Mouse (Mus musculus) neural tube, embryonic 10.5 days (tissue): Measurements from ENCODE around the gene Pdlim1.
A peak's percentile ranks its signal among the peaks of the same experiment; 100 is the strongest.
"Not testable (repeated sequence)": the region's sequence is repeated elsewhere in the genome, so short reads cannot be mapped to it uniquely, and the experiment has no call there.

Experiments
- DNase-seq: peaks from one replicate; pipeline ENCODE4 v3.0.0-alpha.2; 2017; ENCODE audit warnings: low spot score; ENCODE audit errors: extremely low spot score

Pdlim1 gene

GRCm38 (mm10) chr19:40240838-40241689 is 30.6 kb downstream of the Pdlim1 start:
- no peak for DNase-seq

GRCm38 (mm10) chr19:40240360-40240759 is 31.3 kb downstream of the Pdlim1 start:
- no peak for DNase-seq

GRCm38 (mm10) chr19:40238175-40238850 is 33.3 kb downstream of the Pdlim1 start:
- DNase-seq: no peak

- DNase-seq: peak; percentile 9
These were observed 39.1 kb downstream of the Pdlim1 start for GRCm38 (mm10) chr19:40232560-40232959.

- peak; percentile 8 for DNase-seq
These were observed 39.7 kb downstream of the Pdlim1 start for GRCm38 (mm10) chr19:40231825-40232541.

DNA sequence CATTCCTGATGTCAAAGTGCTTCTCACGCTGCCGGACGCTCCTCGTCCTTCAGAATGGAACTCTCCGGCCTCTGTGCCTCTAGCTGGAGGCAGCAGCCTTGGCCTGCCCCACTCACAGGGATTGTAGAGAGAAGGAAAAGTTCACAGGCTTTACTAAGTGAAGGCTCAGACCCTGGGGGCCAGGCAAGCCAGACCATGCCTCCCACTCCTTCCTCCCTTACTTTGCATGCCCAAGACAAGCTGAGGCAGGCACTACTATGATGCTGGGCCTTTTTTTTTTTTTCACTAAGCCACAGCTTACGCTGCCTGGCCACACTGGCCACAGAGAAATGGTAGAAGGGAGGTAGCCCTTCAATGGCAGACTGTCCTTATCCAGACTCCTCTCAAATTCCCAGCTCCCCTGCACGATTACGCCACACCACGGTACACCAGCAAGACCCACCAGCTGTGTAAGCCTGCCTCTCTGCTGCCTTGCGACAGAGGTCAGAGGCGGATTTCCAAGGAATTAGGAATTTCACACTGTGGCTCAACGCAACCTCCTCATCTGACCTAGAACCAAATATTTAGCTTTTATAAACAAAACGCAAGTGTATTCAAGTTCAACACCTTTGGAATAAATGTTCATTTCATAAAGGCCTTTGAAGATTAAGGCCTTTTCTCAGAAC is 40.4 kb downstream of the Pdlim1 start:
- no peak for DNase-seq

DNA sequence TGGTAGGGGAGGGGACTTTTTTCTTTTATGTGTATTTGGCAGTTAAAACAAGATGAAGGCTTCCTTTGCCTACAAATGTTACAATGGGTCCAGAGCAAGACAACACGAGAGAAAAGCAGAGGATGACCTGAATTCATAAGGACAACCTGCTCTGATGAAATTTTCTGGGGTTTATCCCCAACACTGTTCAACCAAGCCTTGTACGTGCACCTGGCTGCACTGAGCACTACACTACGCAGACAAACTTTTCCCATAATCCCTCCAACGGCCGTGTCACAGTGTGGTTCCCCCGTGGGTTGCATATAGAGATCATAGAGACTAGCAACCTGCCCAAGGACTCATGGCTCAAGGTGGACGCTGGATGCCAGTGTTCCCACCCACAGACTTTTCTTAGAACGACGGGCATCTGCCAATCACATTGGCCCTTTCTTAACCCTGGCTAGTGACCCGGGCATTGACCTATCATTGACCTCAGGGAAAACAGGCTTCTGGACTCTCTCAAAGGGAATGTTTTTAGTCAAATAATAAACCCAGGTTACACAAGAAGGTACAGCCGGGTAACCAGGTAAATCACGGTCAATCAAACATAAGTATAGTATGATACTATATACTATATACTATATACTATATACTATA is 45.0 kb downstream of the Pdlim1 start:
- DNase-seq: no peak

DNA sequence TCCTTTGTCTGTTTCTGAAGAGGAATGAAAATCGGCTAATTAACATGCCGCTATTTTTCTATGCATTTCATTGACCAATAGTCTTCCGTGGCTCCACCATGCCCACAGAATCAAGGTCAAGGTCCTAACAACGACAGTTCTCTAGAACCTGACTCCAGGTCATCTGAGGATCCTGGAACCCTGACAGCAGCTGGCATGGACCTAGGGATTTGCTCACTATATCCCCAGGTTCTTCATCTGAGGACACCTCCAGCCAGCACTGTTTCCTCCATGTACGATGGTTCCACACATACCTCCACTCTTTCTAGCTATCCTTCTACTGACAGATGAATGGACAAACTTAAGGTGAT is 45.9 kb downstream of the Pdlim1 start:
- DNase-seq: no peak

DNA sequence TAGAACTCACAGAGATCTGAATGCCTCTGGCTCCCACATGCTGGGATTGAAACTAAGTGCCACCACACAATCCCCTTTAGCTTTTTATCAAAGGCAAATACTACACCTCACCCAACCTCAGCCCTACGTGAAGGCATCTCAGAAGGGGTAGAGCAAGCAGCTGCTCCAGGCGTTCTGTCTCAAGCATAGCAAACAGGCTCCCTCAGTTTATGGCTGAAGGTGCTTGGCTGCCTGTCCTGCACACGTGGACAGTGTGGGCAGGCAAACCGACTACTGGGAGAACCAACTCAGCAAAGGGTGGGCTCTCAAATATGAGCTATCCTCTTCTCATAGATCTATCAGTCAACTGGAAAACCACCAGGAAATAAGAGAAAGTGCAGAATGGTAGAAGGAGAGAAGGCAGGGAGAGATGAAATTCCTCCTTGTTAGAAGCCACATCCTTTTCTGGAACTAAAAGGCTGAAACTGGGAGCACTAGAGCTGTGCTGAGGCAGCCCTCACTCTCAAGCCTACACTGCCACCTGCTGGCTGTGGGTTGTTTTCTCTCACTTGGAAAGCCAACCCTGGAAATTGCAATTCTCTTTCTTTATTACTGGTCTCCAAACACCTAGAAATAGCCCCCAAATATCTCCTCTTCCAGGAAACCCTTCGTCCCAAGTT is 46.4 kb downstream of the Pdlim1 start:
- peak; percentile 70 for DNase-seq

GRCm38 (mm10) chr19:40222307-40222706 is 49.3 kb downstream of the Pdlim1 start:
- DNase-seq: not testable (repeated sequence)

DNA sequence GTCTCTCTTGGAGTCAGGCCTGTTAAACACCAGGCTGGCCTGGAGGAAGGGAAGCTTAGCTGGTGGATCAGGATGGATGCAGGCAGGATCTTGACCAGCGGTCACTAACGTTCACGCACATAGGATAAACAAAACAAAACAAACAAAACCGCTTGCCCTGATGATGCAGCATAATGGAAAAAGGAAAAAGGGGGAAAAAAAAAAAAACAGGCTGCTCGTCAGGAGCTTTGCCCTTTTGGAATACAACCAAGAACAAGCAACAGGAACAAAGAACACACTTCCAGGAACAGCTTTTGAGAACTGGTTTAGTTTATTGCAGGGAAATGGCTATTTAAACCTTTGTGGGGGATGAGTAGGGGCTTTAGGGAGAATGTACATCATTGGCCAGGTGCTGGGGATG is 50.8 kb downstream of the Pdlim1 start:
- no peak for DNase-seq

GRCm38 (mm10) chr19:40202947-40203346 is 68.7 kb downstream of the Pdlim1 start:
- DNase-seq: not testable (repeated sequence)

DNA sequence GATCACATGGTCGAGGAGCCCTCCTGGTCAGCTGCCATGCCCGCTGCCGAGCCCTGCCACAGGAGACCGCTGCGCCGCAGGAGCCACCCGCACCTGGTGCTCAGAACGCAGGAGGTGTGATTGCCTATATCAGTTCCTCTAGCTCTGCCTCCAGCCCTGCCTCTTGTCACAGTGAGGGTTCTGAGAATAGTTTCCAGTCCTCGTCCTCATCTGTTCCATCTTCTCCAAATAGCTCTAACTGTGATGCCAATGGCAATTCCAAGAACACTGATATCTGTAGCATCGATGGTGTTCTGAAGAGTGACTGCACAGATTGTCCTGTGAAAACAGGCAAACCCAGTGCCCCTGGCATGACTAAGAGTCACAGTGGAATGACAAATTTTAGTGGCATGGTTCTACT is 81.0 kb downstream of the Pdlim1 start:
- DNase-seq: no peak

GRCm38 (mm10) chr19:40187160-40187559 is 84.5 kb downstream of the Pdlim1 start, which contains the start of gene Cyp2c70:
Cyp2c70 (minus strand) TSS chr19:40187333.
- DNase-seq: no peak

DNA sequence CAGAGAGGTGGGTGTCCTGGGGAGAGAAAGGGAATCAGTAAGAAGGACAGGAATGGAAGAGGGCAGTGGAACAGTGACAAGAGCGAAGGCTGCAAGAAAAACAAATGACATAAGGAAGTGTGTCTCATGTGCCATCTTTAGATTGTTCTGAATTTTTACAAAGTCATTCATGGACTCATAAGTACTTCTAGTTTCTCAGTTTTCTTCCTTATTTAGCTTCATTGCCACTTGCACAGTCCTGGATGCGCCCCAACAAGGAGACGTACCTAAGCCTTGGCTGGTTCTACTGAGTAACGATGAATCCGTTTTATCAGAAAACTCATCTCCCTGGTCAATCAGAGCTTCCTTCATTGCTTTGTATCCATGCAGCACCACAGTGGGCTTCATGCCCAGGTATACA is 88.0 kb downstream of the Pdlim1 start:
- no peak for DNase-seq

- no peak for DNase-seq
These were observed 93.3 kb downstream of the Pdlim1 start for GRCm38 (mm10) chr19:40178311-40178710.
